Mouse (Mus musculus) testis, adult 2 months (tissue): ENCODE data around the gene St6galnac4.
A peak's percentile ranks its signal among the peaks of the same experiment; 100 is the strongest.

Experiments
- CTCF ChIP-seq: fragments of 200-500 bp; IDR thresholded peaks from 2 replicates; pipeline ENCODE4 v1.5.1; 2012; ENCODE audit warnings: low read depth, mild to moderate bottlenecking, inconsistent platforms, low read length, moderate library complexity; ENCODE audit not compliant: control insufficient read depth, insufficient read depth, insufficient replicate concordance
- POLR2A ChIP-seq: fragments of 200-500 bp; IDR thresholded peaks from 2 replicates; pipeline ENCODE4 v1.6.1; 2012; ENCODE audit warnings: low read depth, mild to moderate bottlenecking, inconsistent platforms, low read length, moderate library complexity; ENCODE audit not compliant: control insufficient read depth

- TF ChIP-seq POLR2A (no peak), CTCF (peak; percentile 47; the same call in 1 of the 2 replicates)
Observed at GRCm38 (mm10) chr2:32574901-32575585, 11.9 kb upstream of the St6galnac4 start.
